Mouse (Mus musculus): Measurements from ENCODE around the gene Fgf10. TPM values are rescaled to one million over a fixed set of nuclear protein-coding genes. Genes with fewer than 3 reads are reported as not detected.

Gene Fgf10
- total RNA-seq, 1 experiment from 2014 or later: 1.9 TPM

- DNase-seq: no peak
These were observed 47.1 kb downstream of the Fgf10 start for GRCm38 (mm10) chr13:118716726-118717125.

- DNase-seq: no peak
These were observed 48.8 kb downstream of the Fgf10 start for GRCm38 (mm10) chr13:118718396-118718795.

GRCm38 (mm10) chr13:118721668-118722067 lies 52.1 kb downstream of the Fgf10 start:
- no peak for DNase-seq

- no peak for DNase-seq
These were observed 62.4 kb downstream of the Fgf10 start for GRCm38 (mm10) chr13:118731850-118732552.

- no peak for DNase-seq
These were observed 70.3 kb downstream of the Fgf10 start for GRCm38 (mm10) chr13:118739854-118740411.

GRCm38 (mm10) chr13:118742788-118743187 lies 73.2 kb downstream of the Fgf10 start:
- no peak for DNase-seq

GRCm38 (mm10) chr13:118744806-118745205 lies 75.2 kb downstream of the Fgf10 start:
- no peak for DNase-seq

- no peak for DNase-seq
These were observed 76.8 kb downstream of the Fgf10 start for GRCm38 (mm10) chr13:118746427-118746826.

GRCm38 (mm10) chr13:118754024-118754423 lies 84.4 kb downstream of the Fgf10 start:
- DNase-seq: no peak

GRCm38 (mm10) chr13:118759021-118759420 lies 89.4 kb downstream of the Fgf10 start:
- DNase-seq: no peak

GRCm38 (mm10) chr13:118762982-118763381 lies 93.4 kb downstream of the Fgf10 start:
- DNase-seq: peak; percentile 4

GRCm38 (mm10) chr13:118772188-118772587 lies 102.6 kb downstream of the Fgf10 start:
- DNase-seq: no peak

- no peak for DNase-seq
These were observed 105.6 kb downstream of the Fgf10 start for GRCm38 (mm10) chr13:118775148-118775547.

GRCm38 (mm10) chr13:118779161-118779560 lies 109.6 kb downstream of the Fgf10 start:
- DNase-seq: no peak

- DNase-seq: no peak
These were observed 122.2 kb downstream of the Fgf10 start for GRCm38 (mm10) chr13:118791753-118792152.

GRCm38 (mm10) chr13:118792198-118792597 lies 122.6 kb downstream of the Fgf10 start:
- DNase-seq: peak; percentile 6

GRCm38 (mm10) chr13:118800176-118800575 lies 130.6 kb downstream of the Fgf10 start:
- no peak for DNase-seq

GRCm38 (mm10) chr13:118806662-118807061 lies 137.1 kb downstream of the Fgf10 start:
- no peak for DNase-seq

GRCm38 (mm10) chr13:118819785-118820184 lies 150.2 kb downstream of the Fgf10 start:
- no peak for DNase-seq

GRCm38 (mm10) chr13:118823113-118823512 lies 153.5 kb downstream of the Fgf10 start:
- DNase-seq: no peak

- DNase-seq: no peak
These were observed 155.5 kb downstream of the Fgf10 start for GRCm38 (mm10) chr13:118825102-118825501.

- no peak for DNase-seq
These were observed 159.2 kb downstream of the Fgf10 start for GRCm38 (mm10) chr13:118828604-118829381.

- DNase-seq: no peak
These were observed 164.4 kb downstream of the Fgf10 start for GRCm38 (mm10) chr13:118834021-118834420.

Measured in adrenal gland, postnatal 14 days (tissue).